Mouse (Mus musculus) myocyte (in vitro differentiated cells): ENCODE results near the gene Slc25a10. TPM values are rescaled to one million over a fixed set of nuclear protein-coding genes. Genes with fewer than 3 reads are reported as not detected.

Experiments used
- H3K27me3 ChIP-seq: one replicate; pipeline ENCODE4 v1.6.1; 2011; ENCODE audit not compliant: control insufficient read depth, insufficient read depth, insufficient read length
- H3K36me3 ChIP-seq: one replicate; pipeline ENCODE4 v1.6.1; 2011; ENCODE audit not compliant: control insufficient read depth, insufficient read depth
- H3K4me2 ChIP-seq: one replicate; pipeline ENCODE4 v1.6.1; 2011; ENCODE audit warnings: low read depth, control low read depth
- H3K4me3 ChIP-seq: one replicate; pipeline ENCODE4 v1.5.1; 2011; ENCODE audit warnings: mild to moderate bottlenecking, control low read depth, moderate library complexity
- H3K79me2 ChIP-seq: one replicate; pipeline ENCODE4 v1.6.1; 2011; ENCODE audit not compliant: control insufficient read depth, insufficient read depth
- H3ac ChIP-seq: one replicate; pipeline ENCODE4 v1.6.1; 2011; ENCODE audit not compliant: control insufficient read depth, insufficient read length
- CEBPB ChIP-seq: IDR thresholded peaks from 2 replicates; pipeline ENCODE4 v1.6.1; 2011; ENCODE audit warnings: mild to moderate bottlenecking, moderate library complexity; ENCODE audit not compliant: poor library complexity, insufficient read depth, severe bottlenecking
- E2F4 ChIP-seq: IDR thresholded peaks from one replicate; pipeline ENCODE4 v1.6.1; 2011; ENCODE audit warnings: mild to moderate bottlenecking, control low read depth, moderate library complexity; ENCODE audit not compliant: insufficient read depth
- MAX ChIP-seq: IDR thresholded peaks from one replicate; pipeline ENCODE4 v1.6.1; 2011; ENCODE audit warnings: low read depth, mild to moderate bottlenecking, control low read depth
- MYOD1 ChIP-seq, 3 experiments: IDR thresholded peaks; one replicate each; pipeline ENCODE4 v1.6.1; 2011; ENCODE audit warnings: control low read depth in 2 of 3, low read depth in 2 of 3, mild to moderate bottlenecking in 2 of 3, moderate library complexity in 1 of 3; ENCODE audit not compliant: insufficient read length in 2 of 3, control insufficient read depth in 1 of 3
- MYOG ChIP-seq, 3 experiments: IDR thresholded peaks; one replicate each; pipeline ENCODE4 v1.6.1; 2011; ENCODE audit warnings: control low read depth in 2 of 3, low read depth in 2 of 3, mild to moderate bottlenecking in 2 of 3; ENCODE audit not compliant: insufficient read length in 2 of 3, control insufficient read depth in 1 of 3, insufficient read depth in 1 of 3
- POLR2A ChIP-seq: IDR thresholded peaks from one replicate; pipeline ENCODE4 v1.6.1; 2011; ENCODE audit warnings: low read depth, mild to moderate bottlenecking, control low read depth, moderate library complexity; ENCODE audit not compliant: insufficient read length
- POLR2AphosphoS2 ChIP-seq: IDR thresholded peaks from one replicate; pipeline ENCODE4 v1.6.1; 2011; ENCODE audit warnings: low read depth, control low read depth; ENCODE audit not compliant: insufficient read length
- REST ChIP-seq: IDR thresholded peaks from one replicate; pipeline ENCODE4 v1.6.1; 2011; ENCODE audit warnings: mild to moderate bottlenecking, control low read depth, moderate library complexity; ENCODE audit not compliant: insufficient read depth, insufficient read length
- SRF ChIP-seq: IDR thresholded peaks from one replicate; pipeline ENCODE4 v1.6.1; 2011; ENCODE audit warnings: low read depth; ENCODE audit not compliant: control insufficient read depth, insufficient read length
- TCF12 ChIP-seq: IDR thresholded peaks from one replicate; pipeline ENCODE4 v1.6.1; 2011; ENCODE audit warnings: mild to moderate bottlenecking, control low read depth; ENCODE audit not compliant: poor library complexity, insufficient read depth, severe bottlenecking
- TCF3 ChIP-seq: IDR thresholded peaks from one replicate; pipeline ENCODE4 v1.6.1; 2011; ENCODE audit warnings: low read depth, control low read depth; ENCODE audit not compliant: insufficient read length
- USF1 ChIP-seq: IDR thresholded peaks from one replicate; pipeline ENCODE4 v1.6.1; 2011; ENCODE audit warnings: low read depth, mild to moderate bottlenecking, control low read depth, moderate library complexity
- polyA plus RNA-seq: library from polyadenylated mRNA; unstranded; fragments of >200 nt; fragmentation: generic; extraction: Trizol; gene quantifications from one replicate; pipeline ENCODE4 v1.2.1, GENCODE M21; 2012; ENCODE audit warnings: missing spikeins

Slc25a10 gene
- polyA plus RNA-seq, 1 experiment, result 43.8 TPM

GRCm38 (mm10) chr11:120527690-120528354 lies 36.2 kb downstream of the Slc25a10 start:
- TF ChIP-seq E2F4 (no peak), POLR2A (no peak), USF1 (no peak), MAX (no peak), CEBPB (no peak)

GRCm38 (mm10) chr11:120528903-120529302 lies 37.3 kb downstream of the Slc25a10 start:
- Histone ChIP-seq H3K4me3 (no peak overlapping the region), H3K79me2 (no peaks in the 10 kb centered on the region), H3ac (no peak overlapping the region), H3K27me3 (peaks cover 51% of the 10 kb centered on the region), H3K36me3 (no peaks in the 10 kb centered on the region), H3K4me2 (no peak overlapping the region)
- TF ChIP-seq MAX, result no peak
- TF ChIP-seq E2F4, result no peak
- TF ChIP-seq MYOD1 (IDR thresholded peaks at IDR 0.05; ENCODE audit: control insufficient read depth in 1 of 3, insufficient read length in 2 of 3, low read depth in 2 of 3), result no peak
- no peak for TF ChIP-seq POLR2A
- TF ChIP-seq MYOG (IDR thresholded peaks at IDR 0.05; ENCODE audit: control insufficient read depth in 1 of 3, insufficient read depth in 1 of 3, insufficient read length in 2 of 3, low read depth in 2 of 3), result no peak
- TF ChIP-seq TCF12, result no peak
- no peak for TF ChIP-seq POLR2AphosphoS2
- TF ChIP-seq REST, result no peak
- TF ChIP-seq USF1, result no peak
- TF ChIP-seq TCF3, result no peak
- TF ChIP-seq SRF, result no peak
- TF ChIP-seq CEBPB, result no peak

More at GRCm38 (mm10) chr11:120527690-120528354, 36.2 kb downstream of the Slc25a10 start:
- H3K79me2 ChIP-seq, result no peaks in the 10 kb centered on the region
- no peak overlapping the region for H3K4me3 ChIP-seq
- no peaks in the 10 kb centered on the region for H3K36me3 ChIP-seq
- H3K27me3 ChIP-seq, result peaks cover 46% of the 10 kb centered on the region
- no peak overlapping the region for H3ac ChIP-seq
- H3K4me2 ChIP-seq, result no peak overlapping the region

GRCm38 (mm10) chr11:120530085-120530964 lies 38.7 kb downstream of the Slc25a10 start, which contains the start of gene Gcgr:
TSS of gene Gcgr (plus strand) at chr11:120530699.
- H3K4me2 ChIP-seq, result no peak within 1 kb of the TSS
- TF ChIP-seq SRF, result no peak
- no peak for TF ChIP-seq E2F4
- TF ChIP-seq POLR2A, result no peak
- no peak for TF ChIP-seq POLR2AphosphoS2
- TF ChIP-seq CEBPB, result no peak
- TF ChIP-seq TCF3, result no peak
- TF ChIP-seq TCF12, result no peak
- no peak for TF ChIP-seq MAX
- no peak within 1 kb of the TSS for H3ac ChIP-seq
- H3K27me3 ChIP-seq, result peaks cover 65% of the 10 kb centered on the region
- H3K36me3 ChIP-seq, result no peaks in the 10 kb centered on the region
- no peaks in the 10 kb centered on the region for H3K79me2 ChIP-seq
- no peak within 1 kb of the TSS for H3K4me3 ChIP-seq

GRCm38 (mm10) chr11:120531646-120532045 lies 40.0 kb downstream of the Slc25a10 start:
- no peaks in the 10 kb centered on the region for H3K79me2 ChIP-seq
- peaks cover 75% of the 10 kb centered on the region for H3K27me3 ChIP-seq
- TF ChIP-seq USF1 (no peak), CEBPB (no peak), POLR2A (no peak), TCF12 (no peak), MYOD1 (IDR thresholded peaks at IDR 0.05; ENCODE audit: control insufficient read depth in 1 of 3, insufficient read length in 2 of 3, low read depth in 2 of 3) (no peak), REST (no peak), MYOG (IDR thresholded peaks at IDR 0.05; ENCODE audit: control insufficient read depth in 1 of 3, insufficient read depth in 1 of 3, insufficient read length in 2 of 3, low read depth in 2 of 3) (no peak), POLR2AphosphoS2 (no peak), E2F4 (no peak), SRF (no peak), MAX (no peak), TCF3 (no peak)
- no peak overlapping the region for H3K4me3 ChIP-seq
- H3K36me3 ChIP-seq, result no peaks in the 10 kb centered on the region
- no peak overlapping the region for H3K4me2 ChIP-seq
- no peak overlapping the region for H3ac ChIP-seq
